Mouse (Mus musculus) ES-Bruce4 (cell line): Measurements from ENCODE around the gene Metrnl. TPM values are rescaled to one million over a fixed set of nuclear protein-coding genes. Genes with fewer than 3 reads are reported as not detected.

Source experiments
- H3K27ac ChIP-seq: 2 replicates; pipeline ENCODE4 v1.5.1; 2012; ENCODE audit warnings: low read length, inconsistent platforms; ENCODE audit not compliant: insufficient read depth
- H3K27me3 ChIP-seq: 2 replicates; pipeline ENCODE4 v1.6.1; 2012; ENCODE audit warnings: mild to moderate bottlenecking, low read length, inconsistent platforms; ENCODE audit not compliant: control insufficient read depth, poor library complexity, insufficient read depth, severe bottlenecking
- H3K36me3 ChIP-seq: 2 replicates; pipeline ENCODE4 v1.6.1; 2012; ENCODE audit warnings: inconsistent platforms, mild to moderate bottlenecking, low read length, moderate library complexity; ENCODE audit not compliant: control insufficient read depth, poor library complexity, insufficient read depth, severe bottlenecking
- H3K4me1 ChIP-seq: one replicate; pipeline ENCODE4 v1.8.1; 2011; ENCODE audit warnings: low read length; ENCODE audit not compliant: control insufficient read depth, insufficient read depth
- H3K4me3 ChIP-seq: 2 replicates; pipeline ENCODE4 v1.5.1; 2011; ENCODE audit warnings: low read depth, mild to moderate bottlenecking, low read length
- H3K9ac ChIP-seq: 2 replicates; pipeline ENCODE4 v1.6.1; 2012; ENCODE audit warnings: low read depth, mild to moderate bottlenecking, inconsistent platforms; ENCODE audit not compliant: poor library complexity, severe bottlenecking
- H3K9me3 ChIP-seq: replicated peaks from 2 replicates; pipeline ENCODE4 v1.6.1; 2012; ENCODE audit warnings: mild to moderate bottlenecking, low read length, inconsistent platforms; ENCODE audit not compliant: control insufficient read depth, poor library complexity, insufficient read depth, severe bottlenecking
- CTCF ChIP-seq: IDR thresholded peaks from one replicate; pipeline ENCODE4 v1.8.1; 2011; ENCODE audit warnings: low read depth, low read length
- EP300 ChIP-seq: IDR thresholded peaks from 2 replicates; pipeline ENCODE4 v1.6.1; 2011; ENCODE audit warnings: low read depth, low read length; ENCODE audit not compliant: insufficient read depth
- POLR2A ChIP-seq: IDR thresholded peaks from one replicate; pipeline ENCODE4 v1.8.1; 2011; ENCODE audit warnings: low read length; ENCODE audit not compliant: insufficient read depth
- polyA plus RNA-seq: library from polyadenylated mRNA; stranded (reverse); fragments of >200 nt; gene quantifications from 2 replicates; pipeline ENCODE4 v1.2.4, GENCODE M21; 2011; ENCODE audit warnings: low read depth; ENCODE audit not compliant: missing spikeins, insufficient read depth, insufficient read length

Metrnl gene
- polyA plus RNA-seq, 1 experiment, result 2.6 TPM

- no peaks in the 10 kb centered on the region for H3K36me3 ChIP-seq
- no peak overlapping the region for H3K4me3 ChIP-seq
- TF ChIP-seq CTCF, result no peak
- no peak for TF ChIP-seq POLR2A
- TF ChIP-seq EP300, result no peak
Measured at GRCm38 (mm10) chr11:121734892-121735291, 33.5 kb downstream of the Metrnl start.

DNA sequence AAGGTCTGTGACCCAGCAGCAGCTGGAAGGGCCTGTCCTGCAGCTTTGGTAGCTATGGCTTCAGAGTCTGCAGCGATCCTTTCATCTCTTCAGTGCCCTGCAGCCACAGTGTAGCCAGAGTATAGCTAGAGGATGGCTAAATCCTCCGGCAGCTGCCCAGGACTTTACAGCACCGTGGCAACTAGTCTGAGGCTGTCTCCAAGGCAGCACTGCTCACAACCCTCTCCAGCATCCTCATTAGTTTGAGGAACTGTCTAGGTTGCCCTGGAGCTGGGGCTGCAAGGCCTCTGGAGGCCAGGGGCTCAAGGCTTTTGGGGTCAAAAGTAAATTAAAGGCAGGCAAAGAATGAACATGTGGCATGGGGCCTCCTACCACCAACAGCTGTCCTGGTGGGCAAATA, 37.3 kb downstream of the Metrnl start:
- Histone ChIP-seq H3K36me3 (no peaks in the 10 kb centered on the region), H3K9ac (no peak overlapping the region), H3K27me3 (no peaks in the 10 kb centered on the region), H3K4me3 (no peak overlapping the region), H3K4me1 (no peaks in the 10 kb centered on the region), H3K9me3 (no peaks in the 10 kb centered on the region), H3K27ac (no peak overlapping the region)
- TF ChIP-seq EP300, result no peak
- TF ChIP-seq CTCF, result no peak
- no peak for TF ChIP-seq POLR2A

More at GRCm38 (mm10) chr11:121734892-121735291, 33.5 kb downstream of the Metrnl start:
- Histone ChIP-seq H3K27ac (no peak overlapping the region), H3K27me3 (no peaks in the 10 kb centered on the region), H3K9me3 (no peaks in the 10 kb centered on the region), H3K4me1 (no peaks in the 10 kb centered on the region), H3K9ac (no peak overlapping the region)

DNA sequence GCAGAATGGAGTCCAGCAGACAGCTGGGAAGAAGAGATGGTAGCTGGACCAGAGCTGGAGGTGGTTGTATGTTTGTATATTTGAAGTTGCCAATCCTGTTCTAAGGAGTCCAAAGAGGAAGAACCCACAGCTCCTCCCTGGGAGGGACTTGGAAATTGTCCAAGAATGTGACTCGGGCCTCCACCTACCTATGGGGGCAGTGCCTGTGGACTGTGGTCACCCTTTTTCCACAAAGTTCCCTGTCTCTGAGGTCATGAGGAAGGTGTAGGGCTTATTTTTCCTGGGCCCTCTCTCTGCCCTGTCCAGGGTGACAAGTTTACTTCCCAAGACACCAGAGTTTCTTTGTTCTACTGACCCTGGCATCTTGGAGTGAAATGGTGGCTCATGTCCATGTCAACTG, 39.6 kb downstream of the Metrnl start:
- H3K9ac ChIP-seq, result no peak overlapping the region
- TF ChIP-seq POLR2A, result no peak
- TF ChIP-seq EP300, result no peak
- TF ChIP-seq CTCF, result no peak
- H3K27me3 ChIP-seq, result no peaks in the 10 kb centered on the region
- H3K4me3 ChIP-seq, result no peak overlapping the region
- no peaks in the 10 kb centered on the region for H3K4me1 ChIP-seq
- no peak overlapping the region for H3K27ac ChIP-seq
- no peaks in the 10 kb centered on the region for H3K9me3 ChIP-seq
- H3K36me3 ChIP-seq, result no peaks in the 10 kb centered on the region

GRCm38 (mm10) chr11:121741433-121741832, 40.1 kb downstream of the Metrnl start:
- H3K27me3 ChIP-seq, result no peaks in the 10 kb centered on the region
- H3K9me3 ChIP-seq, result no peaks in the 10 kb centered on the region
- no peaks in the 10 kb centered on the region for H3K36me3 ChIP-seq
- no peak overlapping the region for H3K27ac ChIP-seq
- H3K9ac ChIP-seq, result no peak overlapping the region
- H3K4me1 ChIP-seq, result no peaks in the 10 kb centered on the region
- TF ChIP-seq POLR2A (no peak), EP300 (no peak), CTCF (no peak)
- no peak overlapping the region for H3K4me3 ChIP-seq

DNA sequence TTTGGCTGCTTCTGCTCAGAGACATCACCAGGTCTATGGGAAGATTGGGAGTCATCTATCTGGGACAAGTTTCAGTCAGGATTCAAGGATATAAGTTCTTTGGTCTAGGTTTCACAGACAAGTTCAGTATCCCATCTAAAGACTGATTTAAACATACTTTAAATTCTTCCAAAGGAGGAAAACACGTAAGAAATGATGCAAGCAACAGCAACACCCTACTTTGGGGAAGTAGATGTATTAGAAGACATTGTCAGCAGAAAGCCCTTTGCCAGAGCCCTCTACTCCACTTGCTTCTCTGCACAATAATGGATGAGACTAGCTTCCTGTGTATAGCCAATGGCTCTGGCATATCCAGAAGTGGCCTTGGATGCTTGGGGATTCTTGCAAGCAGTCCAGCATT, 41.8 kb downstream of the Metrnl start:
- Histone ChIP-seq H3K9me3 (no peaks in the 10 kb centered on the region), H3K9ac (no peak overlapping the region), H3K36me3 (no peaks in the 10 kb centered on the region), H3K4me1 (no peaks in the 10 kb centered on the region), H3K27me3 (no peaks in the 10 kb centered on the region), H3K4me3 (no peak overlapping the region), H3K27ac (no peak overlapping the region)
- no peak for TF ChIP-seq CTCF
- TF ChIP-seq EP300, result no peak
- TF ChIP-seq POLR2A, result no peak

DNA sequence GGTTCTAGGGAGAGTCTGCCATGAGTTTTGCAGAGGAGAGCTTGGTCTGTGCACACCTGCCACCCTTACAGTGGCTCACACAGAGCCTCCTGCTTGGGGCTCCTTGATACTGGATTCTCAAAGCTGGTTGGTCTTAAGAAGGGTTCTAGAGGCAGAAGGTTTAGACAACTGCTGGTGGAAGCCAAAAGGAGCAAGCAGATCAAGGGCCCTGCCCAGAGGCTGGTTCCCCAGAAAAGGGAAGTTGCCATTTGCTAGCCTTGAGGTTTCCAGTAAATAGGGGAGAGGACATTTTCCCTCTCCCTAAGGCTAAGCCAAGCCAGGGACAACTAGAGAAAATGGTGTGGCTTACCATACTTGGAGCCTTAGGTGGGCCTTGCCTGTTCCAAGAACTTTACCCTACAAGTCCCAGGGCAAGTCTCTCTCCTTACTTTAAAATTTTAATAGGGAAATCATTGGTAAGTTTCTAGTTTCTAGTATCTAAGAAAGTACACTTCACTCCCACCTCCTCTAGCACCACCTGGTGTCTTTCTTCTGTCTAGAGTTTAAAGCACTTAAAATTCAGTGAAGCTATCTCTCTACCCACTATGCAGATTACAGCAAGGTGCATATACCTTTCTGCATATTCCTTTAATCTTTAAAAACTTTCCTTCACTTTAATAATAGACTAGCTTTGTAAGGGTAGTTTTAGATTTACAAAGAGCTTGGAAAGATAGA, 42.7 kb downstream of the Metrnl start:
- H3K9me3 ChIP-seq, result no peaks in the 10 kb centered on the region
- H3K4me3 ChIP-seq, result no peak overlapping the region
- no peaks in the 10 kb centered on the region for H3K36me3 ChIP-seq
- no peak overlapping the region for H3K9ac ChIP-seq
- no peaks in the 10 kb centered on the region for H3K27me3 ChIP-seq
- H3K27ac ChIP-seq, result no peak overlapping the region
- no peak for TF ChIP-seq CTCF
- no peak for TF ChIP-seq POLR2A
- TF ChIP-seq EP300, result no peak
- no peaks in the 10 kb centered on the region for H3K4me1 ChIP-seq
